Mouse (Mus musculus) frontal cortex, adult (tissue): Measurements from ENCODE around the gene Cacng8.
A peak's percentile ranks its signal among the peaks of the same experiment; 100 is the strongest.

ENCODE experiments used
- ATAC-seq: cut with Nextera tagmentation; 2 replicates; pipeline ENCODE4 v1.9.2; 2017; ENCODE audit warnings: mild to moderate bottlenecking, moderate library complexity, mixed read lengths; ENCODE audit not compliant: low TSS enrichment

The Cacng8 gene

GRCm38 (mm10) chr7:3390413-3391080 lies at the start of gene Cacng8:
Gene Cacng8, plus strand, starts transcription at chr7:3390683.
- ATAC-seq = 0 out of 2 replicates have a peak, but pooled peaks have one; percentile 20

DNA sequence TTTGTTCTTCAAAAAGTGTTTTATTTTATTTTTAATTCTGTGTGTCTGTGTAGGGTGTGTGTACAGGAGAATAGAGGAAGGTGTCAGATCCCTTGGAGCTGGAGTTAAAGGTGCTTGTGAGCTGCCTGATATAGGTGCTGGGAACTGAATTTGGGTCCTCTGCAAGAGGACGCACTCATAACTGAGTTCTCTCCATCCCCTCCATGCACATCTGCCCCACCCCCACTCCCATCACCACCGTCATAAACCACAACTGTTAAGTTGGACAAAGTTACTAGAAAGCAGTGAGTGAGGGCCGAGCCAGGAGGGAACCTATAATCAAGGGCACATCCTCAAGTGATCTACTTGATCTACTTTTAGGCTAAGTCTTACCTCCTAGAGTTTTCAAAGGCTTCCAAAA lies 46.6 kb upstream of the Cacng8 start:
- no peak for ATAC-seq

- no peak for ATAC-seq
Observed at GRCm38 (mm10) chr7:3345301-3345700, 45.2 kb upstream of the Cacng8 start.

DNA sequence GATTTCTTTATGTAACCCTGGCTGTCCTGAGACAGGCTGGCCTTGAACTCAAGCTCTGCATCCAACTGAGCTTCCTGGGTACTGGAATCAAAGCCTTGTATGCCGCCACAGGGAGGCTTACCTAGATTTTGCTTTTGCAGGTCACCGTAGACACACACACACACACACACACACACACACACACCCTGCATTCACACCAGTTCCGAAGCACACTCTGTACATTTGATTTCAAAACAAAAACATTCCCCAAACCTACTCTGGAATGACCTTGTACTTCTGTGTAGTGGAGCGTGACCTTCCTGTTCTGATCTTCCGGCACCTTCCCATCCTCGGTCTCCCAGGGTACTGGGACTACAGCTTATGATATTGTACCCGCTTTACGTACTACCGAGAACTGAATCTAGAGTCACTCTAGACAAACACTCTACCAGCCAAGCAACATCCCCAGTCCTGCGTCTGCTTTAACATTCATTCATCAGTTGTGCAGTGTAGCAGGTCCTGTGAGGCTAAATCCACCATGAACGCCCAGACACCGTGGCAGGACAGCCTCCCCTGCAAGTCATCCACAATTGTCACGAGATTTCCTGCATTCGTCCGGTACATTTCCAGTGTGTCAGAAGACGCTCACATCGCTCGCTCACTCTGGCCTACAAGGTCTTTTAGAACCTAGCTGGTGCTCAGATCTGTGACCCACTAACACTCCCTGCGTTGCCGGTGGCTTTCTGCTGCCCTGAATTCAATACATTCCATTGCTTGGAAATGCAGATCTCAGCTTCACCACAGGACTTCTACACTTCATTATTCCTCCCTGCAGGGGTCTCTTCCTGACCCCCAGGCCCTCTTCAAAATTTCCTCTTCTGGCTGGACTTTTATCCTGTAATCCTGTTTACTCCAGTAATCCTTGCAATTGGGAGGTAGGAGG lies 42.9 kb upstream of the Cacng8 start:
- no peak for ATAC-seq

DNA sequence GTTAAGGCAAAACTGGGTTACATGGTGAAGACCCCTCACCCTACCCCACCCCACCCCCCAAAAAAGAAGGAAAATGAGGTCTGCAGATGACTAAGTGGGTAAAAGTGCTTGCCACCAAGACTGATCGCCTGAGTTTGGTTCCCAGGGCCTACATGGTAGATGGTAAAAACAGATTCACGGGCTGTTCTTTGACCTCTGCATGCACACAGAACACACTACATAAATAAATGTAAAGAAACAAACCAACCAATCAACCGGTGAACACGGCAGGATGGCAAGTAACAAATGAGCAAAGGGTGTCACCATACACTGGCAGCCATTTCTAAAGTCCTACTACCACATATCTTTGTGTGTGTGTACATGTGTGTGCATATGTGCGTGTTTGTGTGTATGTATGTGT lies 42.2 kb upstream of the Cacng8 start:
- no peak for ATAC-seq

DNA sequence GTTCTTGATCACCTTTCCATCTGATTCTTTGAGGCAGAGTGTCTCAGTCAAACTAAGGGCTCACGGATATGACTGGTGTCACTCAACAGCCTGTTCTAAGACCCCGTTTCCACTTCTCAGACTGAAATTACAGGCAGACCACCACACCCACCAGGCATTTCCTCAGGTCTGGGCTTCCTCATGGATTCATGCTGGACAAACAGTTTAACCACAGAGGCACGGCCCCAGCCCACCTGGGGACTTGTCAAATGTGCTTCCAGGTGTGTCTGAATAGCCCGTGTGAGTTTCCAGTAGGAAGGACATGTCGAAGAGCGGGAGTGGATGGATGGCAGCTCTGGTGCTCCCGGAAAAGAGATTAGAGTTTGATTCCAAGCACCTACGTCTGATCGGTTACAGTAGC lies 40.7 kb upstream of the Cacng8 start:
- ATAC-seq = no peak

GRCm38 (mm10) chr7:3351536-3351935 lies 38.9 kb upstream of the Cacng8 start:
- ATAC-seq = no peak

GRCm38 (mm10) chr7:3354850-3355249 lies 35.6 kb upstream of the Cacng8 start:
- ATAC-seq = no peak

DNA sequence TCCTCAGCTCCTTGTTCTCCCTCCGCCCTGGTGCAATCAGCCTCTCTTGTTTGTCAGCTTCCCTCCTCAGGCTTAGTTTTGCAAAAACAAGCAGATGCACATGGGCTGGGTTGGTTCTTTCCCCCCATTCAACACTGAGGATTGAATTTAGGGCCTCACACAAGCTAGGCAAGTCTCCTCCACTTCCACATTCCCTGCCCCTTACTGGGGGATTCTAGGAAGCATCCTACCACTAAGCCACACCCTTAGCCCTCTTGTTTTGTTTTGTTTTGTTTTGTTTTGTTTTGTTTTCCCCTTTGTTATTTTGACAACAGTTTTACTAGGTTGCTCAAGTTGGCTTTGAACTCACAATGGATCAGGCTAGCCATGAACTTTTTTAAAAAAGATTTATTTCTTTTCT lies 29.8 kb upstream of the Cacng8 start:
- no peak for ATAC-seq

GRCm38 (mm10) chr7:3365547-3366279 lies 24.8 kb upstream of the Cacng8 start:
- ATAC-seq = no peak

GRCm38 (mm10) chr7:3366705-3367516 lies 23.6 kb upstream of the Cacng8 start:
- ATAC-seq = no peak

- no peak for ATAC-seq
Observed at GRCm38 (mm10) chr7:3367569-3367968, 22.9 kb upstream of the Cacng8 start.

- ATAC-seq = no peak
Observed at GRCm38 (mm10) chr7:3368311-3368710, 22.2 kb upstream of the Cacng8 start.

DNA sequence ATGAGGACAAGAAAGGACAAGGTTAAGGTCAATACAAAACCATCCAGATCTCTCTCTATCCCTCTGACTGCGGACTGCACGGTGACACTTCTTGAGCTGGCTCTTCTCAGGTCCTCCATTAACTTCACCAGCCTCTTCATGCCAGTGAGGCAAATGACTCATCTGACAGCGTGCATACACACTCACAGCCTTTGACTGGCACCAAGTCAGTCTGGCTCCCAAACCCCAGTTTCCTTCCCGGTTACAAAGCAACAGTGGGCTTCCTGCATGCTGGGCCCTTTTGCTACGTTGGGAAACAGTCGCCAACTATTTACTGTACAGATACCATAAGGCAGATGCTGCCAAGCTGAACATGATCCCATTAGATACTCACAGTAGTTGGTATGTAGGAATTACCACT lies 21.3 kb upstream of the Cacng8 start:
- no peak; the same call in 1 of the 2 replicates for ATAC-seq

- ATAC-seq = no peak
Observed at GRCm38 (mm10) chr7:3370407-3370806, 20.1 kb upstream of the Cacng8 start.

DNA sequence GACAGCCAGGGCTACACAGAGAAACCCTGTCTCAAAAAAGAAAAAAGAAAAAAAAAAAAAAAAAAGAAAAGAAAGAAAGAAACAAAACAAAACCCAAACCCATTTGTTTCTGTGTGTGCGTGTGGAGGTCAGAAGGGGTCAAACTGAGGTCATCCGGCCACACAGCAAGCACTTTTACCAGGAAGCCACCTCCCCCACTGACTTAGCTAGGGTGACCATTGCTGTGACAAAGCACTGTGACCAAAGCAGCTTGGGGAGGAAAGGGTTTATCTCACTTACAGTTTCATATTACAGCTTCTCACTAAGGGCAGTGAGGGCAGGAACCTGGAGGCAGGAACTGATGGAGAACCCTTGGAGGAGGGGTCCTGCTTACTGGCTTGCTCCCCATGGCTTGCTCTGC lies 18.1 kb upstream of the Cacng8 start:
- no peak for ATAC-seq

- no peak for ATAC-seq
Observed at GRCm38 (mm10) chr7:3373754-3374153, 16.7 kb upstream of the Cacng8 start.

DNA sequence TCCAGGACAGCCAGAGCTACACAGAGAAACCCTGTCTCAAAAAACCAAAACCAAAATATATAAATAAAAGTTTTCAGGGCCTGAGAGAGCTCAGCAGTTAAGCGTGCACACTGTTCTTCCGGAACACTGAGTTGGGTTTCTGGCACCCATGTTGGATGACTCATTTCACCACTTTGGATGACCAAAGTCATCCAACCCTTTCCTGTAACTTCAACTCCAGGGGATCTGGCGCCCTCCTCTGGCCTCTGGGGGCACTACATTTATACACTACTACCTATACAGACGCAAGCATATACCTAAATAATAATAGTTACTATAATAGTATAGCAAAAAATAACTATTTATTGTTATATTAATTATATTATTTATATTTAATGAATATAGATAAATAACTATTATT lies 13.7 kb upstream of the Cacng8 start:
- ATAC-seq = no peak

DNA sequence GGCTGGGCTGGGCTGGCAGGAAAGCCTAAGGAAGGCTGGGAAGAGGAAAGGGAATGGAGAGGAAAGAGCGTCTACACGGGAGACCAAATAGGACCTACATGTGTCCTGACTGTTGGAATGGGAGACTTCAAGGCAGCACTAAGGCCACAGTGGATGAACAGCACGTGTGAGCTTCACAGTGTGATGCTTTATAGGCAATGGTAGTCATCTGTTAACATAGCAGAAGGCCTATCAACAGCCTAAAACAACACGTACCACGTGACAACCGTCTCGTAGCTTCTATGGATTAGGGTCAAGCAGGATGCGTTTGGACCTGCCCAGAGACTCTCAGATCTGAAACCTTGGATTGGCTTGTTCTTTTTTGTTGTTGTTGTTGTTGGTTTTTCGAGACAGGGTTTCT lies 8.4 kb upstream of the Cacng8 start:
- ATAC-seq = no peak

DNA sequence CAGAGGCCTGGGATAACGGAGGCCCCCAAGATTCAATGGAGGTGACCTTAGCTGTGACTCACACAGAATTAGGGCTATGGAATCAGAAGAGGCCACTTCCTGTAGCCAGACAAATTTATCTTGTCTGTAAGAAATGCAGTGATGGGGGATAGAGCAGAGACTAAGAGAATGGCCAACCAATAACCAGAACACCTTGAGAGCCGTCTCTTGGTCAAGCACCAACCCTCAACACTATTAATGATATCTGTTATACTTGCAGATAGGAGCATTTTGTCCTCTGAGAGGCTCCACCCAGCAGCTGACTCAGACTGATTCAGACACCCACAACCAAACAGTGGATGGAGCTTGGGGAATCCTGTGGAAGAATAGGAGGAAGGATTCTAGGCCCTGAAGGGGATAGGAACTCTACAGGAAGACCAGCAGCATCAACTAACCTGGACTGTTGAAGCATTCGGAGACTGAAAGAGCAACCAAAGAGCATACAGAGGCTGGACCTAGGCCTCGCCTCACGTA lies 5.6 kb upstream of the Cacng8 start:
- ATAC-seq = no peak

- no peak for ATAC-seq
Observed at GRCm38 (mm10) chr7:3386036-3386730, 4.3 kb upstream of the Cacng8 start.
